Mouse (Mus musculus): ENCODE data around the gene Card10. TPM values are rescaled to one million over a fixed set of nuclear protein-coding genes. Genes with fewer than 3 reads are reported as not detected.
A peak's percentile ranks its signal among the peaks of the same experiment; 100 is the strongest.

The Card10 gene
- total RNA-seq, 2 experiments from 2014 or later: 3.9 to 4.2 TPM

DNA sequence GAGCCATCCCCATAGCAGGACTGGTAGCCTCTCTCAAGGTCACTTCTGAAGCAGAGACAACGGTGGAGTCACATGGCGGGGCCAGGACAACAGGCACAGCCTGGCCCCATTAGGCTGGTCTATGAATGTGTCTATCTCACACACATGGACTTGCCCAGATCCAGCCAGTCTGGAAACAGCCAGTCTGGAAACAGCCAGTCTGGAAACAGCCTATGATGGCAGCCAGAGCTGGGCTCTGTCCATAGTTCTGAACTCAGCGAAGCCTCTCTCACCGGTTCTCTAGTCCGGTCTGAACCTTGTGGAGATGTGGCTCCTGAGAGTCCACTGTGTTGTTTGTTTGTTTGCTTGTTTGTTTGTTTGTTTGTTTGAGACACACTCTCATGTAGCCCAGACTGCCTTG is 53.0 kb downstream of the Card10 start:
- intact Hi-C loops (cut with DNase I): no loop called here
- DNase-seq (ENCODE audit: low spot score in 2 of 2): no peak

DNA sequence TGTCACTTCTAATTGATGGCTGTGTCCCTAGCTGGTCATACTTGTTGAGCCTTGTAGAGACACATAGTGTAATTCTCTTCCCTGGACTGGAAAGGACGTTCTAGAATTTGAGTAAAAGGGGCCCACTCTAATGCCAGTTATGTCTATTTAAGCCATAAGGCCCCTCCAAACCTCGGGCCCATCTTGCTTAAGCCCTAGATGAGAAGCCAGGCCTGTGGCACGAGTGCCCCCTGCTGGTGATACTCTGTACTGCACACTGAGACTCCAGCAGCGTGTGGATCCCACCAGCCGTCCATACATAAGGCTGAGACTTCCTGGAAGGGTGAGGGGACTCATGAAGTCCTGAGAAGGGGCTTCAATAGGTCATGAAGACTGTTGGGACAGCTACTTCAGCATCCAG is 58.6 kb downstream of the Card10 start:
- DNase-seq (ENCODE audit: low spot score in 2 of 2): peak; percentile 84 to 85
- intact Hi-C loops (cut with DNase I): loop anchor here (1.0 kb wide), 2 partner anchors 121 to 157 kb away; no protein-coding TSS in a partner anchor

- intact Hi-C loops (cut with DNase I): no loop called here
- no peak for DNase-seq (ENCODE audit: low spot score in 2 of 2)
Measured at GRCm38 (mm10) chr15:78742831-78743230, 60.0 kb downstream of the Card10 start.

GRCm38 (mm10) chr15:78740662-78741061 is 62.2 kb downstream of the Card10 start:
- intact Hi-C loops (cut with DNase I): no loop called here
- no peak for DNase-seq (ENCODE audit: low spot score in 2 of 2)

DNA sequence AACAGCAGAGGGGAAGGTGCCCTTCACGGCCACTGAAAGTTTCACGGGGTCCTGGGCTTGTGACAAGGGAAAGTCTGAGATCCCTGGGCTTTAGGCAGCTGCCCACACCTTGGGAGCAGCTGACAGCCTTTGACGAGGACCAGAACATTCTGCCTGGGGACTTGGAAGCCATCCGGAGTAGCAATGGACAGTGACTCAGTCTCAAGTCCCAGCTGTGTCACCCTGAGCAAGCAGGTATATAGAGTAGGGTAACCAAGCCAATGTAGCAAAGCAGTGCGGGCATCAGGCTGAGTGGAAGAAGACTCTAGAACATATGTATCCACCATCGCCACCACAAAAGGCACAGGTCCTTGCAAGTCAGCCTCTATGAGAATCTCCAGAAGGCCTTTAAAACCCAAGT is 65.7 kb downstream of the Card10 start:
- intact Hi-C loops (cut with DNase I): no loop called here
- no peak for DNase-seq (ENCODE audit: low spot score in 2 of 2)

- no peak for DNase-seq (ENCODE audit: low spot score in 2 of 2)
- intact Hi-C loops (cut with DNase I): no loop called here
Measured at GRCm38 (mm10) chr15:78736681-78737100, 66.2 kb downstream of the Card10 start.

GRCm38 (mm10) chr15:78736181-78736579 is 66.7 kb downstream of the Card10 start:
- intact Hi-C loops (cut with DNase I): no loop called here
- no peak for DNase-seq (ENCODE audit: low spot score in 2 of 2)

- intact Hi-C loops (cut with DNase I): no loop called here
- peak in 1 of 2 experiments; percentile 20 for DNase-seq (ENCODE audit: low spot score in 2 of 2)
Measured at GRCm38 (mm10) chr15:78735431-78736180, 67.2 kb downstream of the Card10 start.

- intact Hi-C loops (cut with DNase I): no loop called here
- no peak for DNase-seq (ENCODE audit: low spot score in 2 of 2)
Measured at GRCm38 (mm10) chr15:78731830-78732229, 71.0 kb downstream of the Card10 start.

DNA sequence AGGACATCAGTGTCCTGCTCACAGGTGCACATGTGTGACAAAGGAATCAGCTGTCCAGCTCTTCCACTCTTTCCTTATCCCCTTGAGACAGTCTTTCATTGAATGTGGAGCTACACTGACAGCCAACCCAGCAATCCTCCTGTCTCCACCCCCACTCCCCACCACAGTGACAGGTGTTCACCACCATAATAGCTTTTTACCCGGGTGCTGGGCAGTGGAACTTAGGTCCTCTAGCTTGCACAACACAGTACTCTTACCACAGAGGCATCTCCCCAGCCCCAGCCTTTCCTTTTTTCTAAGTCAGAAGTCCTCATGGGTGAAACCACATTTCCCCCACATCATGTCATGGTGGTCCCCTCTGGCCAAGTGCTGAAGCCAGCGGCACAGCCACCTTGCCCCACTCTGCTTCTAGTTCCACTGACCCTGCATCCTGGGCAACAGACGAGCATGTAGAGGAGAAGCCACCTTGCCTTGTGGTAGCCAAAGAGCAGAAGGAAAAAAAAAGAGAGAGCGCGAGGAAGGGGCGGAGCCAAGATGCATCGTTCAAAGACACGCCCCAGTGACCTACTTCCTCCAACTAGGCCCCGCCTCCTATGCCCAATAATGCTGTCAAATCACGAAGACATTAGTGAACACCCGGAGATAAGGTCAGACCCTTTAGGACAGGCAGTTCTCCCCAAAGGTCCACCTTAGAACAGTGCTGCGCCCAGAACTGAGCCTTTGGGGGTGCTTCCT is 72.4 kb downstream of the Card10 start:
- no peak for DNase-seq (ENCODE audit: low spot score in 2 of 2)
- intact Hi-C loops (cut with DNase I): no loop called here

DNA sequence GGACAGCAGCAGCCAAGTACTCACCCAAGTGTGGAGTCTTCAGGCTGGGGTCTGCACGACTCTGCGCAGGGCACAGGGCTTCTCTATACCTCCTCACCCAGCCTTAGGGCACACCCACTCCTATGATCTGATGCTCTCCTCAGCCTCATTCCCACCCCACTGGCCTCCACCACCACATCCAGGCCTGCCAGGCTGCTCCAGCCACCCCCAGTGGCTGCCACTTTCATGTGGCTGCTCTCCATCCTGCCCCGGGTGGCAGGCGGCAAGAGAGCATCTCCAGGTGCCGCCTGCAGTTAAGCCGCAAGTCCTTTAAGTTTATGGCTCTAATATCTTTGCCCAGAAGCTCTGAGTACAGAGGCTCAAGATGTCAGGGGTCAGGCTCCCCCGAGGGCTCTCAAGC is 76.1 kb downstream of the Card10 start:
- no peak for DNase-seq (ENCODE audit: low spot score in 2 of 2)
- intact Hi-C loops (cut with DNase I): no loop called here

Other genes starting within 250 kb of the Card10 start
- gene Rac2, start 230.3 kb downstream of the Card10 start, total RNA-seq (2021): 1 to 10 TPM; 1.9 to 2.9 TPM
- gene Cyth4, start 206.0 kb downstream of the Card10 start, total RNA-seq (2021): 10 to 100 TPM; 11.8 to 12.6 TPM
- gene Elfn2, start 84.3 kb downstream of the Card10 start, total RNA-seq (2021): 100 to 1,000 TPM; 137 to 153 TPM
- 1 to 10 TPM; 6.0 to 6.1 TPM for gene Mfng, start 29.6 kb downstream of the Card10 start, total RNA-seq (2021)
- gene Cdc42ep1, start 39.6 kb upstream of the Card10 start, total RNA-seq (2021): 10 to 100 TPM; 11.9 to 13.2 TPM
- not detected for gene Lgals2, start 52.5 kb upstream of the Card10 start, total RNA-seq (2021)
- 10 to 100 TPM; 58.0 to 61.2 TPM for gene Gga1, start 74.1 kb upstream of the Card10 start, total RNA-seq (2021)
- gene Gm49510, start 96.6 kb upstream of the Card10 start, total RNA-seq (2021): under 1 TPM; 0.48 to 0.73 TPM
- gene Sh3bp1, start 96.7 kb upstream of the Card10 start, total RNA-seq (2021): 10 to 100 TPM; 20.4 to 24.3 TPM
- 100 to 1,000 TPM; 165 to 180 TPM for gene Pdxp, start 110.9 kb upstream of the Card10 start, total RNA-seq (2021)
- gene Lgals1, start 123.7 kb upstream of the Card10 start, total RNA-seq (2021): 10 to 100 TPM; 19.6 to 21.3 TPM
- 10 to 100 TPM; 37.7 to 37.9 TPM for gene Nol12, start 131.9 kb upstream of the Card10 start, total RNA-seq (2021)
- 10 to 100 TPM; 16.4 to 16.8 TPM for gene Triobp, start 144.7 kb upstream of the Card10 start, total RNA-seq (2021)
- 10 to 100 TPM; 91.8 to 96.6 TPM for gene H1f0, start 225.4 kb upstream of the Card10 start, total RNA-seq (2021)
- gene Galr3, start 238.8 kb upstream of the Card10 start, total RNA-seq (2021): under 1 TPM; 0.53 to 0.55 TPM

Data from left cerebral cortex, postnatal 25 days (tissue).